Mouse (Mus musculus) C2C12 (cell line): Measurements from ENCODE around the gene Unc45a.

ENCODE experiments used
- CTCF ChIP-seq: IDR thresholded peaks from one replicate; pipeline ENCODE4 v1.5.1; 2011; ENCODE audit not compliant: control insufficient read depth, insufficient read depth, insufficient read length
- FOSL1 ChIP-seq: IDR thresholded peaks from one replicate; pipeline ENCODE4 v1.8.0; 2011; ENCODE audit warnings: mild to moderate bottlenecking, low read length; ENCODE audit not compliant: poor library complexity, insufficient read depth, severe bottlenecking
- MAX ChIP-seq: IDR thresholded peaks from one replicate; pipeline ENCODE4 v1.6.1; 2011; ENCODE audit warnings: mild to moderate bottlenecking, control low read depth
- MYOD1 ChIP-seq: IDR thresholded peaks from one replicate; pipeline ENCODE4 v1.6.1; 2011; ENCODE audit warnings: low read depth; ENCODE audit not compliant: control insufficient read depth, insufficient read length
- USF1 ChIP-seq: IDR thresholded peaks from one replicate; pipeline ENCODE4 v1.6.1; 2011; ENCODE audit warnings: low read depth, mild to moderate bottlenecking, control low read depth, moderate library complexity

DNA sequence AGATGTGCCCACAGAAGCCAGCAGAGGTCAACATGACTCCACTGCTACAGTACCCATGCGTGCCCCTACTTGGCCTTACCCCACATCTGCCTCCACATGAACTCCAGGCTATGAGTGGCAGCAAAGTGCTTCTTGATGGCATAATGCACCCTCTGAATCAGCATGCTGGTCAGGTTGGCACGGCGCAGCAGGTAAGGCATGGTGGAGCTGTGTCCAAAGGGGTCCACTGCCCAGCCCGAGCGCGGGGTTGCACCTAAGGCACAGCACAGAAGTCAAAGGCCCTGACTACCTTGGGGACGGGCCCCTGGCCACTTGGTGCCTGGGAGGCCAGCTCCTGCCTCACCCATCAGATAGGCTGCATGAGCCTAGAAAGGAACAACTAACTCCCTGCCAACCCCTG, 26.4 kb upstream of the Unc45a start:
- no peak for TF ChIP-seq CTCF
- no peak for TF ChIP-seq MAX
- no peak for TF ChIP-seq FOSL1
- no peak for TF ChIP-seq USF1
- no peak for TF ChIP-seq MYOD1
